Mouse (Mus musculus) embryo, embryonic 11 days (tissue): ENCODE measurements around the gene Hoxa2.

Experiments used
- DNase-seq: peaks from one replicate; pipeline ENCODE4 v3.0.0-alpha.2; 2015

The Hoxa2 gene

GRCm38 (mm10) chr6:52137841-52138535 lies 26.6 kb downstream of the Hoxa2 start:
- DNase-seq: peak; percentile 83

GRCm38 (mm10) chr6:52123673-52124072 lies 41.0 kb downstream of the Hoxa2 start:
- DNase-seq: no peak

GRCm38 (mm10) chr6:52121173-52121572 lies 43.5 kb downstream of the Hoxa2 start:
- no peak for DNase-seq

- DNase-seq: peak; percentile 65
These were observed 45.6 kb downstream of the Hoxa2 start for GRCm38 (mm10) chr6:52118903-52119635.

GRCm38 (mm10) chr6:52115899-52116298 lies 48.7 kb downstream of the Hoxa2 start:
- no peak for DNase-seq
